Mouse (Mus musculus) megakaryocyte, embryonic 14.5 days (primary cell): ENCODE data around the gene Spc24. TPM values are rescaled to one million over a fixed set of nuclear protein-coding genes. Genes with fewer than 3 reads are reported as not detected.

Experiments used
- H3K27me3 ChIP-seq: replicated peaks from 2 replicates; pipeline ENCODE3; 2012; ENCODE audit warnings: inconsistent platforms
- H3K36me3 ChIP-seq: replicated peaks from 2 replicates; pipeline ENCODE3; 2012; ENCODE audit warnings: low read length, inconsistent platforms, mixed read lengths
- H3K4me1 ChIP-seq: 2 replicates; pipeline ENCODE4 v1.6.1; 2012; ENCODE audit warnings: inconsistent platforms
- H3K4me3 ChIP-seq: replicated peaks from 2 replicates; pipeline ENCODE3; 2012; ENCODE audit warnings: moderate library complexity, mild to moderate bottlenecking, inconsistent platforms
- H3K9me3 ChIP-seq: 2 replicates; pipeline ENCODE4 v1.6.1; 2012; ENCODE audit warnings: inconsistent platforms
- FLI1 ChIP-seq: IDR thresholded peaks from 2 replicates; pipeline ENCODE4 v1.6.1; 2012; ENCODE audit warnings: low read length, inconsistent platforms, mixed read lengths
- GATA1 ChIP-seq: IDR thresholded peaks from 3 replicates; pipeline ENCODE4 v1.6.1; 2012; ENCODE audit warnings: mixed read lengths, low read length, inconsistent platforms, borderline replicate concordance
- polyA plus RNA-seq: library from polyadenylated mRNA; stranded (reverse); fragments of >175 nt; gene quantifications from 2 replicates; pipeline ENCODE4 v1.2.3, GENCODE M21; 2012; ENCODE audit warnings: low replicate concordance; ENCODE audit not compliant: insufficient read depth

The Spc24 gene
- polyA plus RNA-seq, 1 experiment = 58.4 TPM

GRCm38 (mm10) chr9:21721036-21721435, 39.1 kb downstream of the Spc24 start:
- no peaks in the 10 kb centered on the region for H3K9me3 ChIP-seq
- no peak overlapping the region for H3K4me3 ChIP-seq
- no peaks in the 10 kb centered on the region for H3K27me3 ChIP-seq
- no peak for TF ChIP-seq GATA1
- no peak for TF ChIP-seq FLI1
- peaks cover 20% of the 10 kb centered on the region for H3K36me3 ChIP-seq
- peaks cover 81% of the 10 kb centered on the region for H3K4me1 ChIP-seq

GRCm38 (mm10) chr9:21717015-21717414, 43.1 kb downstream of the Spc24 start:
- H3K4me1 ChIP-seq = peaks cover 73% of the 10 kb centered on the region
- peaks cover 18% of the 10 kb centered on the region for H3K36me3 ChIP-seq

DNA sequence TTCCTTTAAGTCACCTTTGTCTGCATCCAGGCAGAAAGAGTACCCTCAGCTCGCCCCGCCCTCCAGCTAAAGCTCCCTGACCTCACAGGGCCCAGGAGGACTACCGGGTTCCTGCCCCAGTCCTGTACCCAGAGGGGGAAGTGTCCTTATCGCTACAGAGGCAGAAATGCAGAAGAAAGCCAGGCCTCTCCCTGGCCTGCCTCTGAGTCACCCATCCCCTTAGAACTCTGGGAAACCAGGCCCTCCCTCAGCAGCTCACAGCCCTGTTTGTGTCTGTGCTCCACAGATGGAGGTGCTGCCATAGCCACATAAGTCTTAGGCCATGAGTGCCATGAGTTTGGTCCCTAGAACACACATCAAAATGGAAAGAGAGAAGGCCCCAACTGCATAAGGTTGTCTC, 44.8 kb downstream of the Spc24 start:
- Histone ChIP-seq H3K4me3 (peak overlapping the region; percentile 84), H3K36me3 (peaks cover 14% of the 10 kb centered on the region), H3K4me1 (peaks cover 57% of the 10 kb centered on the region), H3K27me3 (no peaks in the 10 kb centered on the region), H3K9me3 (0 out of 2 replicates have a peak, but pooled peaks cover 4% of the 10 kb centered on the region)
- TF ChIP-seq GATA1 (no peak), FLI1 (no peak)

More at GRCm38 (mm10) chr9:21717015-21717414, 43.1 kb downstream of the Spc24 start:
- no peak overlapping the region for H3K4me3 ChIP-seq
- H3K27me3 ChIP-seq = no peaks in the 10 kb centered on the region
- 0 out of 2 replicates have a peak, but pooled peaks cover 4% of the 10 kb centered on the region for H3K9me3 ChIP-seq
- TF ChIP-seq GATA1 = no peak
- TF ChIP-seq FLI1 = no peak

GRCm38 (mm10) chr9:21709340-21709739, 50.8 kb downstream of the Spc24 start:
- Histone ChIP-seq H3K4me3 (no peak overlapping the region), H3K4me1 (peaks cover 16% of the 10 kb centered on the region), H3K36me3 (peaks cover 59% of the 10 kb centered on the region), H3K27me3 (no peaks in the 10 kb centered on the region), H3K9me3 (0 out of 2 replicates have a peak, but pooled peaks cover 4% of the 10 kb centered on the region)
- TF ChIP-seq FLI1 = no peak
- TF ChIP-seq GATA1 = no peak

GRCm38 (mm10) chr9:21706586-21707265, 53.4 kb downstream of the Spc24 start:
- Histone ChIP-seq H3K4me3 (no peak overlapping the region), H3K9me3 (no peaks in the 10 kb centered on the region), H3K27me3 (no peaks in the 10 kb centered on the region), H3K36me3 (peaks cover 76% of the 10 kb centered on the region), H3K4me1 (peaks cover 11% of the 10 kb centered on the region)
- TF ChIP-seq GATA1 (no peak), FLI1 (no peak)

GRCm38 (mm10) chr9:21706085-21706484, 54.0 kb downstream of the Spc24 start:
- Histone ChIP-seq H3K4me1 (peaks cover 11% of the 10 kb centered on the region), H3K9me3 (no peaks in the 10 kb centered on the region), H3K27me3 (no peaks in the 10 kb centered on the region), H3K4me3 (no peak overlapping the region), H3K36me3 (peaks cover 82% of the 10 kb centered on the region)
- no peak for TF ChIP-seq GATA1
- TF ChIP-seq FLI1 = no peak

Other genes with a start within 250 kb of the Spc24 start
- 44.7 and 70.3 TPM in 2 replicates for gene AB124611, start 234.1 kb downstream of the Spc24 start, polyA plus RNA-seq
- gene Carm1, start 213.4 kb downstream of the Spc24 start, polyA plus RNA-seq = 105 and 143 TPM in 2 replicates
- 4.0 and 8.8 TPM in 2 replicates for gene Timm29, start 167.6 kb downstream of the Spc24 start, polyA plus RNA-seq
- 3.6 and 8.0 TPM in 2 replicates for gene Yipf2, start 167.5 kb downstream of the Spc24 start, polyA plus RNA-seq
- 87.8 and 89.2 TPM in 2 replicates for gene Smarca4, start 144.1 kb downstream of the Spc24 start, polyA plus RNA-seq
- 26.9 and 39.5 TPM in 2 replicates for gene Ldlr, start 36.8 kb downstream of the Spc24 start, polyA plus RNA-seq
- 0.51 TPM in 1 of 2 replicates, not detected in the other for gene Kank2, start 38.4 kb upstream of the Spc24 start, polyA plus RNA-seq
- gene Angptl8, start 75.2 kb upstream of the Spc24 start, polyA plus RNA-seq = not detected in 2 replicates
- 1.1 and 3.0 TPM in 2 replicates for gene Dock6, start 92.3 kb upstream of the Spc24 start, polyA plus RNA-seq
- gene Rab3d, start 157.9 kb upstream of the Spc24 start, polyA plus RNA-seq = 1.7 and 4.9 TPM in 2 replicates
- gene Ccdc159, start 167.2 kb upstream of the Spc24 start, polyA plus RNA-seq = 0.67 and 4.8 TPM in 2 replicates
- gene Tmem205, start 167.3 kb upstream of the Spc24 start, polyA plus RNA-seq = 33.0 and 55.9 TPM in 2 replicates
- 3.1 and 6.4 TPM in 2 replicates for gene Plppr2, start 176.7 kb upstream of the Spc24 start, polyA plus RNA-seq
- gene Swsap1, start 195.5 kb upstream of the Spc24 start, polyA plus RNA-seq = 3.9 and 5.9 TPM in 2 replicates
- gene Epor, start 203.2 kb upstream of the Spc24 start, polyA plus RNA-seq = 171 and 223 TPM in 2 replicates
- gene Rgl3, start 229.1 kb upstream of the Spc24 start, polyA plus RNA-seq = 2.2 and 5.6 TPM in 2 replicates
- 0.18 TPM in 1 of 2 replicates, not detected in the other for gene Ccdc151, start 242.3 kb upstream of the Spc24 start, polyA plus RNA-seq
- gene Prkcsh, start 242.5 kb upstream of the Spc24 start, polyA plus RNA-seq = 194 and 215 TPM in 2 replicates